ENCODE assay signal across 9 mouse cellular contexts in the genomic region with DNA sequence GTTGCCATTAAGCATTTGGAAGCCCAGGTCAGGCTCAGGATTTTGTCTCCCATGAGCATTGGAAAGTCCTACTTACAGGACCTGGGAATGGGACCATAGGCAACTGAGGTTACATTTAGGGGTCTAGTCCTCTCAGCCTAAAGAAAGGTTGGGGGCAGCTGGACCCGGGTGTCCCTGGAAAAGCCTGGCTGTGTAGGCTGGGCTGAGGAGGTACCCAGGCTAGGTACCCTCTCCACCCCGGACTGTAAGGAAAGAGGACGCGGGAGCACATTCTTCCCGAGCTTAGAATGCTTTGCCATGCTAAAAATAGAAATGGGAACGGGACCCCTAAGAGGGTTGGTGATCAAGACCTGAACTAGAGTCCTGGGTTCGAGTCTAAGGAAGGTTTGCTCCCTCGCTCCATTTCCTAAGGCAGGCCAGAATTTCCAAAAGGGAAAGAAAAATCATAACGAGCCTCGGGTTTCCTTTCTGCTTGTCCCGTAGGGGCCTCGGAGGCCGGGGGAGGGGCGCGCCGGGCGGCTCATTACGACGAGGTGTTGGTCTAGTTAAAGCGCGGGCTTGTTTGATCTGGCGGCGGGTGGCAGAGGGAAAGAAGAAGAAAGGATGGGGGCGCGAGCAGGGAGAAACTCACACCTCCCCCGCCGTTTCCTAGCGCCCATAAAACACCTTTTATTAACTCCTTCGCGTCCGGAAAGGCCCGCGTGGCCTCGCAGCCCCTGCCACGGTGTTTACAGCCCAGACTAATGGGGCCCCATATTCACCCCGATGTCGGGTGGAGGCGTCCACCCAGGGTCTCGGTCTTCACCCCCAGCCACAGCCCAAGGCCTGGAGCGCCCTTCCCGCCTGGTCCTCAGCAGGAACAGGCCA. TPM values are rescaled to one million over a fixed set of nuclear protein-coding genes. Genes with fewer than 3 reads are reported as not detected.
A peak's percentile ranks its signal among the peaks of the same experiment; 100 is the strongest.
DNase-seq lines count a peak whose midpoint lies in the region; ATAC-seq lines count a peak whose summit lies in the region.
"Had no signal": no experiment of that assay in that cellular context is flagged by ENCODE, and none has a peak within 500 bp of the region (broad histone marks: within the 10 kb centered on the region; RNA-seq: fewer than 3 reads in every experiment).

No protein-coding gene starts in this region.

- H3K27me3 ChIP-seq in heart, embryonic 15.5 days = peaks cover 63% of the 10 kb centered on the region
- peaks cover 87% of the 10 kb centered on the region for H3K27me3 ChIP-seq in midbrain, embryonic 10.5 days (ENCODE audit: low read depth, poor library complexity, severe bottlenecking)

- peak; percentile 24 to 36 for DNase-seq in cerebellum, postnatal 10 days
- DNase-seq in cerebellum, adult 11-12 months = no peak
- peak; percentile 30 for DNase-seq in CD4-positive helper T cell, adult 2 months (ENCODE audit: low read depth, low spot score)
- DNase-seq in midbrain, embryonic 10.5 days (ENCODE audit: low spot score) = peak; percentile 49
- DNase-seq in gastrocnemius, postnatal 36 days = no peak
- no peak for DNase-seq in frontal cortex, postnatal 14 days (ENCODE audit: low spot score in 2 of 2)
- no peak for DNase-seq in spleen, adult 18-20 months

- H3K4me2 ChIP-seq in heart, embryonic 15.5 days = peak overlapping the region; percentile 78

- no peak for ATAC-seq in heart, embryonic 15.5 days (replicated peaks; ENCODE audit: insufficient number of reproducible peaks, insufficient read depth, low FRiP score, low read depth)

- H3K4me3 ChIP-seq in heart, embryonic 15.5 days = peak overlapping the region; percentile 48
- peak overlapping the region; percentile 48 for H3K4me3 ChIP-seq in midbrain, embryonic 10.5 days
- H3K4me3 ChIP-seq: erythroblast, embryonic 14.5 days had no signal

- peak overlapping the region; percentile 32 for H3K9ac ChIP-seq in heart, embryonic 15.5 days

- no peaks in the 10 kb centered on the region for H3K9me3 ChIP-seq in heart, embryonic 15.5 days (replicated peaks)
- H3K9me3 ChIP-seq in midbrain, embryonic 10.5 days (replicated peaks) = no peaks in the 10 kb centered on the region

- no peaks in the 10 kb centered on the region for H3K36me3 ChIP-seq in heart, embryonic 15.5 days
- H3K36me3 ChIP-seq in midbrain, embryonic 10.5 days = no peaks in the 10 kb centered on the region

- WGBS in heart, embryonic 15.5 days = 2% methylated on average over 41 of the region's 41 CpGs
- under 1% methylated on average over 41 of the region's 41 CpGs for WGBS in midbrain, embryonic 10.5 days

- H3K4me1 ChIP-seq in heart, embryonic 15.5 days (replicated peaks) = peaks cover 28% of the 10 kb centered on the region
- peaks cover 33% of the 10 kb centered on the region for H3K4me1 ChIP-seq in midbrain, embryonic 10.5 days

- intact Hi-C loops in gastrocnemius, postnatal 36 days (cut with DNase I) = no loop called here

- H3K27ac ChIP-seq in heart, embryonic 15.5 days = no peak overlapping the region
- H3K27ac ChIP-seq in midbrain, embryonic 10.5 days (replicated peaks) = no peak overlapping the region

RNA-seq across cellular contexts. Expression of a gene that starts 5.3 kb away (rescaled TPM):
- 11.4 and 13.9 TPM in 2 replicates for polyA plus RNA-seq in heart, embryonic 15.5 days (2015; fragmentation: Nextera tagmentation; extraction: Ambion mirVana)
- 0.15 TPM in 1 of 2 replicates, not detected in the other for polyA plus RNA-seq in midbrain, embryonic 10.5 days (2016; fragmentation: Nextera tagmentation; extraction: Ambion mirVana)
- not detected for total RNA-seq in gastrocnemius, postnatal 36 days (2021)
- polyA plus RNA-seq: erythroblast, embryonic 14.5 days had no signal

RNA-seq across cellular contexts. Expression of a gene that starts 25.8 kb away (rescaled TPM):
- polyA plus RNA-seq in heart, embryonic 15.5 days (2015; fragmentation: Nextera tagmentation; extraction: Ambion mirVana) = 8.9 and 10.0 TPM in 2 replicates
- 7.2 TPM in 2 replicates for polyA plus RNA-seq in midbrain, embryonic 10.5 days (2016; fragmentation: Nextera tagmentation; extraction: Ambion mirVana)
- 10 to 100 TPM; 36.8 to 37.0 TPM for total RNA-seq in gastrocnemius, postnatal 36 days (2021)

Comparison
In these comparisons a context has a peak if more than half of its experiments do, and no peak if none do; other contexts are left out.
1. DNase-seq: peak in cerebellum, postnatal 10 days (2 of 2), CD4-positive helper T cell, adult 2 months (single experiment) and midbrain, embryonic 10.5 days (single experiment); none in cerebellum, adult 11-12 months (single experiment), gastrocnemius, postnatal 36 days (0 of 2), frontal cortex, postnatal 14 days (0 of 2) and spleen, adult 18-20 months (0 of 2).
2. RNA of a gene that starts 5.3 kb away (polyA plus RNA-seq): 11.4 to 13.9 TPM in heart, embryonic 15.5 days; 0.15 TPM in midbrain, embryonic 10.5 days; every median in the first group is over 10 times any median in the second.